Mouse (Mus musculus): ENCODE results near the gene Siae. TPM values are rescaled to one million over a fixed set of nuclear protein-coding genes. Genes with fewer than 3 reads are reported as not detected.

Gene Siae
- total and polyA plus RNA-seq, 2 experiments = 17.4 to 27.5 TPM

GRCm38 (mm10) chr9:37569231-37569835, 13.8 kb downstream of the Siae start:
- Histone ChIP-seq H3K9ac (ENCODE audit: low read depth, low read length) (no peak overlapping the region), H3K4me3 (ENCODE audit: insufficient read depth, low read depth, low read length) (no peak overlapping the region), H3K36me3 (ENCODE audit: control insufficient read depth, insufficient read depth, low read length) (no peaks in the 10 kb centered on the region), H3K27ac (replicated peaks; ENCODE audit: insufficient read depth, low read depth, low read length) (no peak overlapping the region), H3K27me3 (ENCODE audit: control insufficient read depth, insufficient read depth, low read length) (no peaks in the 10 kb centered on the region), H3K4me1 (ENCODE audit: control insufficient read depth, insufficient read depth, low read length) (0 out of 2 replicates have a peak, but pooled peaks cover 3% of the 10 kb centered on the region), H3K79me2 (ENCODE audit: control insufficient read depth, insufficient read depth, low read length) (no peaks in the 10 kb centered on the region)
- TF ChIP-seq CTCF (IDR thresholded peaks at IDR 0.05; ENCODE audit: low read depth, low read length) = no peak
- DNase-seq (ENCODE audit: extremely low read depth, low read depth, low spot score) = peak; percentile 53
- 29% methylated on average over 2 of the region's 2 CpGs for WGBS

GRCm38 (mm10) chr9:37572204-37572876, 16.8 kb downstream of the Siae start:
- H3K9ac ChIP-seq (ENCODE audit: low read depth, low read length) = no peak overlapping the region
- H3K36me3 ChIP-seq (ENCODE audit: control insufficient read depth, insufficient read depth, low read length) = no peaks in the 10 kb centered on the region
- H3K27ac ChIP-seq (replicated peaks; ENCODE audit: insufficient read depth, low read depth, low read length) = no peak overlapping the region
- H3K4me3 ChIP-seq (ENCODE audit: insufficient read depth, low read depth, low read length) = no peak overlapping the region
- no peaks in the 10 kb centered on the region for H3K27me3 ChIP-seq (ENCODE audit: control insufficient read depth, insufficient read depth, low read length)
- 0 out of 2 replicates have a peak, but pooled peaks cover 3% of the 10 kb centered on the region for H3K4me1 ChIP-seq (ENCODE audit: control insufficient read depth, insufficient read depth, low read length)
- no peaks in the 10 kb centered on the region for H3K79me2 ChIP-seq (ENCODE audit: control insufficient read depth, insufficient read depth, low read length)
- WGBS = 63% methylated on average over 3 of the region's 3 CpGs
- no peak for TF ChIP-seq POLR2A (IDR thresholded peaks at IDR 0.05; ENCODE audit: extremely low read depth, insufficient read depth, low read length)
- no peak for DNase-seq (ENCODE audit: extremely low read depth, low read depth, low spot score)

- TF ChIP-seq POLR2A (IDR thresholded peaks at IDR 0.05; ENCODE audit: extremely low read depth, insufficient read depth, low read length) = no peak
- TF ChIP-seq CTCF (IDR thresholded peaks at IDR 0.05; ENCODE audit: low read depth, low read length) = no peak
- Histone ChIP-seq H3K4me1 (ENCODE audit: control insufficient read depth, insufficient read depth, low read length) (no peaks in the 10 kb centered on the region), H3K9ac (ENCODE audit: low read depth, low read length) (no peak overlapping the region), H3K27me3 (ENCODE audit: control insufficient read depth, insufficient read depth, low read length) (no peaks in the 10 kb centered on the region), H3K79me2 (ENCODE audit: control insufficient read depth, insufficient read depth, low read length) (no peaks in the 10 kb centered on the region), H3K36me3 (ENCODE audit: control insufficient read depth, insufficient read depth, low read length) (no peaks in the 10 kb centered on the region), H3K27ac (replicated peaks; ENCODE audit: insufficient read depth, low read depth, low read length) (no peak overlapping the region), H3K4me3 (ENCODE audit: insufficient read depth, low read depth, low read length) (no peak overlapping the region)
- 54% methylated on average over 14 of the region's 14 CpGs for WGBS
- no peak for DNase-seq (ENCODE audit: extremely low read depth, low read depth, low spot score)
Observed at GRCm38 (mm10) chr9:37576436-37576930, 21.0 kb downstream of the Siae start.

- no peak overlapping the region for H3K4me3 ChIP-seq (ENCODE audit: insufficient read depth, low read depth, low read length)
- no peaks in the 10 kb centered on the region for H3K79me2 ChIP-seq (ENCODE audit: control insufficient read depth, insufficient read depth, low read length)
- H3K36me3 ChIP-seq (ENCODE audit: control insufficient read depth, insufficient read depth, low read length) = no peaks in the 10 kb centered on the region
- H3K27me3 ChIP-seq (ENCODE audit: control insufficient read depth, insufficient read depth, low read length) = no peaks in the 10 kb centered on the region
- no peak for DNase-seq (ENCODE audit: extremely low read depth, low read depth, low spot score)
- 91% methylated on average over 5 of the region's 5 CpGs for WGBS
- H3K9ac ChIP-seq (ENCODE audit: low read depth, low read length) = no peak overlapping the region
- TF ChIP-seq CTCF (IDR thresholded peaks at IDR 0.05; ENCODE audit: low read depth, low read length) = no peak
- H3K27ac ChIP-seq (replicated peaks; ENCODE audit: insufficient read depth, low read depth, low read length) = no peak overlapping the region
- H3K4me1 ChIP-seq (ENCODE audit: control insufficient read depth, insufficient read depth, low read length) = no peaks in the 10 kb centered on the region
Observed at GRCm38 (mm10) chr9:37583594-37583993, 28.1 kb downstream of the Siae start.

- TF ChIP-seq CTCF (IDR thresholded peaks at IDR 0.05; ENCODE audit: low read depth, low read length) = no peak
- TF ChIP-seq POLR2A (IDR thresholded peaks at IDR 0.05; ENCODE audit: extremely low read depth, insufficient read depth, low read length) = no peak
- H3K27me3 ChIP-seq (ENCODE audit: control insufficient read depth, insufficient read depth, low read length) = no peaks in the 10 kb centered on the region
- no peaks in the 10 kb centered on the region for H3K4me1 ChIP-seq (ENCODE audit: control insufficient read depth, insufficient read depth, low read length)
- no peak overlapping the region for H3K4me3 ChIP-seq (ENCODE audit: insufficient read depth, low read depth, low read length)
- no peaks in the 10 kb centered on the region for H3K36me3 ChIP-seq (ENCODE audit: control insufficient read depth, insufficient read depth, low read length)
- no peak overlapping the region for H3K9ac ChIP-seq (ENCODE audit: low read depth, low read length)
- no peaks in the 10 kb centered on the region for H3K79me2 ChIP-seq (ENCODE audit: control insufficient read depth, insufficient read depth, low read length)
- DNase-seq (ENCODE audit: extremely low read depth, low read depth, low spot score) = no peak
- H3K27ac ChIP-seq (replicated peaks; ENCODE audit: insufficient read depth, low read depth, low read length) = no peak overlapping the region
- 83% methylated on average over 4 of the region's 4 CpGs for WGBS
Observed at GRCm38 (mm10) chr9:37586718-37587117, 31.2 kb downstream of the Siae start.

- WGBS = 79% methylated on average over 4 of the region's 4 CpGs
- no peak overlapping the region for H3K4me3 ChIP-seq (ENCODE audit: insufficient read depth, low read depth, low read length)
- no peak for DNase-seq (ENCODE audit: extremely low read depth, low read depth, low spot score)
- no peaks in the 10 kb centered on the region for H3K36me3 ChIP-seq (ENCODE audit: control insufficient read depth, insufficient read depth, low read length)
- H3K79me2 ChIP-seq (ENCODE audit: control insufficient read depth, insufficient read depth, low read length) = no peaks in the 10 kb centered on the region
- H3K27ac ChIP-seq (replicated peaks; ENCODE audit: insufficient read depth, low read depth, low read length) = no peak overlapping the region
- H3K9ac ChIP-seq (ENCODE audit: low read depth, low read length) = no peak overlapping the region
- no peaks in the 10 kb centered on the region for H3K4me1 ChIP-seq (ENCODE audit: control insufficient read depth, insufficient read depth, low read length)
- no peak for TF ChIP-seq POLR2A (IDR thresholded peaks at IDR 0.05; ENCODE audit: extremely low read depth, insufficient read depth, low read length)
- no peak for TF ChIP-seq CTCF (IDR thresholded peaks at IDR 0.05; ENCODE audit: low read depth, low read length)
- no peaks in the 10 kb centered on the region for H3K27me3 ChIP-seq (ENCODE audit: control insufficient read depth, insufficient read depth, low read length)
Observed at GRCm38 (mm10) chr9:37590381-37590780, 34.9 kb downstream of the Siae start.

Data from liver, adult 2 months (tissue).